Mouse (Mus musculus) heart, embryonic 16.5 days (tissue): ENCODE measurements at regions not wholly inside any gene's neighbourhood (a gene's known extent, or its start where the extent isn't known, plus 50 kb on each side); places are given as distances from the start of the nearest gene placed in this dataset.

ENCODE experiments used
- ATAC-seq: fragments of 200-750 bp; cut with Nextera tagmentation; replicated peaks from 2 replicates; pipeline ENCODE4 v1.8.0; 2017; ENCODE audit warnings: moderate number of reproducible peaks; ENCODE audit not compliant: insufficient read depth, low FRiP score; ENCODE audit errors: extremely low read depth
- H3K27ac ChIP-seq: fragments of 300-500 bp; sonication (generic); 2 replicates; pipeline ENCODE4 v1.5.1; 2014; ENCODE audit warnings: mild to moderate bottlenecking, low read length, control low read depth, moderate library complexity
- H3K27me3 ChIP-seq: fragments of 300-500 bp; sonication (generic); 2 replicates; pipeline ENCODE4 v1.6.1; 2014; ENCODE audit warnings: low read length, mixed read lengths; ENCODE audit not compliant: control insufficient read depth, insufficient read depth
- H3K36me3 ChIP-seq: fragments of 300-500 bp; sonication (generic); 2 replicates; pipeline ENCODE4 v1.6.1; 2014; ENCODE audit not compliant: control insufficient read depth, insufficient read depth
- H3K4me1 ChIP-seq: fragments of 300-500 bp; sonication (generic); 2 replicates; pipeline ENCODE4 v1.6.1; 2014; ENCODE audit warnings: low read length, mixed read lengths; ENCODE audit not compliant: control insufficient read depth, insufficient read depth
- H3K4me2 ChIP-seq: fragments of 300-500 bp; sonication (generic); 2 replicates; pipeline ENCODE4 v1.6.1; 2014; ENCODE audit warnings: low read depth, mild to moderate bottlenecking, control low read depth, low read length
- H3K4me3 ChIP-seq: fragments of 300-500 bp; sonication (generic); 2 replicates; pipeline ENCODE4 v1.5.1; 2014; ENCODE audit warnings: mild to moderate bottlenecking, control low read depth, low read length
- H3K9ac ChIP-seq: fragments of 300-500 bp; sonication (generic); 2 replicates; pipeline ENCODE4 v1.6.1; 2014; ENCODE audit warnings: low read length, control low read depth
- H3K9me3 ChIP-seq: fragments of 300-500 bp; sonication (generic); replicated peaks from 2 replicates; pipeline ENCODE4 v1.6.1; 2016; ENCODE audit warnings: low read length; ENCODE audit not compliant: control insufficient read depth
- WGBS: fragments of 180-500 bp; shearing (Covaris S2); extraction: QIAGEN DNeasy Blood & Tissue Kit; methylation state at CpG from one replicate; pipeline ENCODE4 v1.1.7; 2014; 5-methylcytosine and 5-hydroxymethylcytosine counted together

GRCm38 (mm10) chr1:137136156-137136555 lies 175.9 kb upstream of the Nr5a2 start:
- no peak overlapping the region for H3K27ac ChIP-seq
- no peak for ATAC-seq
- no peaks in the 10 kb centered on the region for H3K4me1 ChIP-seq
- no peaks in the 10 kb centered on the region for H3K9me3 ChIP-seq
- H3K27me3 ChIP-seq = no peaks in the 10 kb centered on the region
- no peak overlapping the region for H3K9ac ChIP-seq
- no peak overlapping the region for H3K4me3 ChIP-seq
- H3K36me3 ChIP-seq = no peaks in the 10 kb centered on the region
- 71% methylated on average over 7 of the region's 7 CpGs for WGBS
- H3K4me2 ChIP-seq = no peak overlapping the region

GRCm38 (mm10) chr1:137133734-137134133 lies 173.5 kb upstream of the Nr5a2 start:
- ATAC-seq = no peak
- Histone ChIP-seq H3K9ac (no peak overlapping the region), H3K27me3 (no peaks in the 10 kb centered on the region), H3K4me3 (no peak overlapping the region), H3K9me3 (no peaks in the 10 kb centered on the region), H3K27ac (no peak overlapping the region), H3K36me3 (no peaks in the 10 kb centered on the region), H3K4me2 (no peak overlapping the region), H3K4me1 (no peaks in the 10 kb centered on the region)
- WGBS = 66% methylated on average over 7 of the region's 7 CpGs

- no peak overlapping the region for H3K4me3 ChIP-seq
- no peak overlapping the region for H3K27ac ChIP-seq
- WGBS = 64% methylated on average over 3 of the region's 3 CpGs
- no peaks in the 10 kb centered on the region for H3K27me3 ChIP-seq
- ATAC-seq = no peak
- no peaks in the 10 kb centered on the region for H3K36me3 ChIP-seq
- H3K9ac ChIP-seq = no peak overlapping the region
- H3K4me2 ChIP-seq = no peak overlapping the region
- no peaks in the 10 kb centered on the region for H3K4me1 ChIP-seq
- H3K9me3 ChIP-seq = no peaks in the 10 kb centered on the region
These were observed 170.0 kb upstream of the Nr5a2 start for GRCm38 (mm10) chr1:137130264-137130663.

DNA sequence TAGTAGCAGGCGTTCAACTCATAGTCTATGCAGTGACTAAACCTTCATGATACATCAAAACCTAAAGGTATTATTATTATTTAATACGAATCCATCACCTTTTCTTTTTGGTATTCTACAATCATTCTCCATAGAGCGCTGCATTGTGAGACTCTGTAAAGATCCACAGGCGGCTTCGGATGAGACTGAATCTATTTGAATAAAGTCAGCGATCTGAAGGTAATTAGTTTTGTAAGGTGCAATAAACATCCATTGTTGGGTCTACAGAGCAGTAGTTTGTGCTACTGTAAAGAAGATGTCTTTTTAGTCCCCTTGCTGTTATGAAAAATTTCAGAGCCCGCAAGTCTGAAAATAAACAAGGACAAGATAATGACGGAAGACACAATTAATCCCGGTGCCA lies 168.9 kb upstream of the Nr5a2 start:
- H3K9ac ChIP-seq = no peak overlapping the region
- no peak overlapping the region for H3K4me3 ChIP-seq
- WGBS = 83% methylated on average over 9 of the region's 9 CpGs
- H3K27ac ChIP-seq = no peak overlapping the region
- no peak for ATAC-seq
- no peak overlapping the region for H3K4me2 ChIP-seq
- H3K4me1 ChIP-seq = no peaks in the 10 kb centered on the region
- no peaks in the 10 kb centered on the region for H3K36me3 ChIP-seq
- no peaks in the 10 kb centered on the region; the same call in 1 of the 2 replicates for H3K9me3 ChIP-seq
- no peaks in the 10 kb centered on the region for H3K27me3 ChIP-seq

DNA sequence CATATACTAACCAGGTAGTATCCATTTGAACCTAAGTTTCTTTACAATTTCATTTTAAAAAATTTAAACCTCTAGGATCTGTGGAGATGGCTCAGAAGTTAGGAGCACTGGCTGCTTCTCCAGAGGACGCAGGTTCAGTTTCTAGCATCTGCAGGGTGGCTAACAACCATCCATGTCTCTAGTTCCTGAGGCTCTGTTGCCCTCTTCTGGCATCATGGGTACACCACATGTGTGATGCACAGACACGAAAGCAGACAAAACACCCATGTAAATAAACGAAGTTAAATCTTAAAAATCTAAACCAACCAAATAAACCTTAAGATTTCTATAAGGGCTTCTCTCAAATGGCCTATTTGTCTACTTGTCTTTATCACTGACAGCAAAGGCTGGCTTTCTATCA lies 157.6 kb upstream of the Nr5a2 start:
- ATAC-seq = no peak
- Histone ChIP-seq H3K27me3 (no peaks in the 10 kb centered on the region), H3K4me2 (no peak overlapping the region), H3K9ac (no peak overlapping the region), H3K4me3 (no peak overlapping the region), H3K4me1 (no peaks in the 10 kb centered on the region), H3K9me3 (peaks cover 4% of the 10 kb centered on the region; the same call in 1 of the 2 replicates), H3K36me3 (no peaks in the 10 kb centered on the region), H3K27ac (no peak overlapping the region)
- WGBS = 70% methylated on average over 3 of the region's 3 CpGs

DNA sequence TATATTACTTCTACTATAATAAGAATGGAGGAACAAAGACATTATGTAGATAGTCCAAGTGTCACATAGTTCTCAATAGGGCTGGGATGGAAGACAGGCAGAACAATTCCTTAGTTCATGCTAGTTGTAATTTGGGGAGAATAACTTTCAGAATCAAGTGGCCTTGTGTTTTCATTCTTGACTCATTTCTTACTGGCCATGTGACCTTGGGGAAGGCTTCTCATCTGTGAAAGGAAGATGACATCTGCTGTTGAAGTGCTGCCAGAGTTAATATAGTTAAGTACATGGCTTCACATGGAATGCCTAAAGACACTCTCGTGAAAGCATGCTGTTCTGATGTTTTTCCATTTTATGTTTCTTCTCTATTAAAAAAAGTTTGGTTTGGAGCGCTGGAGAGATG lies 146.2 kb upstream of the Nr5a2 start:
- Histone ChIP-seq H3K4me2 (no peak overlapping the region), H3K4me1 (no peaks in the 10 kb centered on the region), H3K27me3 (no peaks in the 10 kb centered on the region), H3K9ac (no peak overlapping the region), H3K36me3 (no peaks in the 10 kb centered on the region), H3K9me3 (no peaks in the 10 kb centered on the region), H3K4me3 (no peak overlapping the region), H3K27ac (no peak overlapping the region)
- WGBS = 80% methylated on average over 2 of the region's 2 CpGs
- ATAC-seq = no peak

GRCm38 (mm10) chr1:137091762-137092161 lies 131.5 kb upstream of the Nr5a2 start:
- H3K36me3 ChIP-seq = no peaks in the 10 kb centered on the region
- no peak overlapping the region for H3K4me2 ChIP-seq
- no peaks in the 10 kb centered on the region for H3K9me3 ChIP-seq
- ATAC-seq = no peak
- no peak overlapping the region for H3K4me3 ChIP-seq
- no peak overlapping the region for H3K27ac ChIP-seq
- 31% methylated on average over 9 of the region's 9 CpGs for WGBS
- H3K27me3 ChIP-seq = no peaks in the 10 kb centered on the region
- H3K4me1 ChIP-seq = no peaks in the 10 kb centered on the region
- no peak overlapping the region for H3K9ac ChIP-seq

GRCm38 (mm10) chr1:137088148-137088547 lies 127.9 kb upstream of the Nr5a2 start:
- no peaks in the 10 kb centered on the region for H3K9me3 ChIP-seq
- no peaks in the 10 kb centered on the region for H3K4me1 ChIP-seq
- no peak overlapping the region for H3K4me3 ChIP-seq
- no peak for ATAC-seq
- H3K9ac ChIP-seq = no peak overlapping the region
- H3K27ac ChIP-seq = no peak overlapping the region
- WGBS = 83% methylated on average over 10 of the region's 10 CpGs
- no peak overlapping the region for H3K4me2 ChIP-seq
- no peaks in the 10 kb centered on the region for H3K27me3 ChIP-seq
- H3K36me3 ChIP-seq = no peaks in the 10 kb centered on the region

- no peak overlapping the region for H3K4me3 ChIP-seq
- H3K9me3 ChIP-seq = no peaks in the 10 kb centered on the region
- no peaks in the 10 kb centered on the region for H3K27me3 ChIP-seq
- WGBS = 80% methylated on average over 3 of the region's 3 CpGs
- no peak overlapping the region for H3K27ac ChIP-seq
- H3K4me2 ChIP-seq = no peak overlapping the region
- no peaks in the 10 kb centered on the region for H3K36me3 ChIP-seq
- no peaks in the 10 kb centered on the region for H3K4me1 ChIP-seq
- ATAC-seq = no peak
- no peak overlapping the region for H3K9ac ChIP-seq
These were observed 126.5 kb upstream of the Nr5a2 start for GRCm38 (mm10) chr1:137086766-137087165.

GRCm38 (mm10) chr1:137083500-137083899 lies 123.3 kb upstream of the Nr5a2 start:
- 36% methylated on average over 1 of the region's 1 CpGs for WGBS
- Histone ChIP-seq H3K27ac (no peak overlapping the region), H3K9ac (no peak overlapping the region), H3K27me3 (no peaks in the 10 kb centered on the region), H3K4me3 (no peak overlapping the region), H3K36me3 (no peaks in the 10 kb centered on the region), H3K9me3 (no peaks in the 10 kb centered on the region), H3K4me1 (no peaks in the 10 kb centered on the region), H3K4me2 (no peak overlapping the region)
- no peak for ATAC-seq
